Mouse (Mus musculus): ENCODE measurements around the gene Plekhb2. TPM values are rescaled to one million over a fixed set of nuclear protein-coding genes. Genes with fewer than 3 reads are reported as not detected.

The Plekhb2 gene
- polyA plus RNA-seq, 1 experiment from 2014 or later, result 27.9 TPM

- Histone ChIP-seq H3K9me3 (ENCODE audit: low read depth, low read length) (no peaks in the 10 kb centered on the region), H3K9ac (no peak overlapping the region), H3K27ac (ENCODE audit: low read depth) (no peak overlapping the region), H3K36me3 (ENCODE audit: insufficient read depth) (peaks cover 62% of the 10 kb centered on the region), H3K4me1 (ENCODE audit: insufficient read depth) (0 out of 2 replicates have a peak, but pooled peaks cover 1% of the 10 kb centered on the region), H3K4me2 (no peak overlapping the region), H3K27me3 (ENCODE audit: insufficient read depth, low read length) (no peaks in the 10 kb centered on the region), H3K4me3 (ENCODE audit: low read depth, low read length) (no peak overlapping the region)
- ATAC-seq (ENCODE audit: insufficient read depth) (no peak), DNase-seq (no peak)
- 69% methylated on average over 6 of the region's 6 CpGs for WGBS
- TF ChIP-seq CTCF (IDR thresholded peaks at IDR 0.05; ENCODE audit: low read depth), result no peak
These were observed 38.7 kb upstream of the Plekhb2 start for GRCm38 (mm10) chr1:34811035-34811434.

GRCm38 (mm10) chr1:34811581-34811980, 38.2 kb upstream of the Plekhb2 start:
- ATAC-seq (ENCODE audit: insufficient read depth) (0 out of 2 replicates have a peak, but pooled peaks have one; percentile 22), DNase-seq (no peak)
- 40% methylated on average over 6 of the region's 6 CpGs for WGBS
- H3K9ac ChIP-seq, result no peak overlapping the region
- no peaks in the 10 kb centered on the region for H3K27me3 ChIP-seq (ENCODE audit: insufficient read depth, low read length)
- no peak overlapping the region for H3K4me2 ChIP-seq
- H3K27ac ChIP-seq (ENCODE audit: low read depth), result no peak overlapping the region
- peaks cover 67% of the 10 kb centered on the region for H3K36me3 ChIP-seq (ENCODE audit: insufficient read depth)
- no peak for TF ChIP-seq CTCF (IDR thresholded peaks at IDR 0.05; ENCODE audit: low read depth)
- no peak overlapping the region for H3K4me3 ChIP-seq (ENCODE audit: low read depth, low read length)
- no peaks in the 10 kb centered on the region for H3K4me1 ChIP-seq (ENCODE audit: insufficient read depth)
- no peaks in the 10 kb centered on the region for H3K9me3 ChIP-seq (ENCODE audit: low read depth, low read length)

GRCm38 (mm10) chr1:34812407-34813247, 37.1 kb upstream of the Plekhb2 start:
- 0 out of 2 replicates have a peak, but pooled peaks have one; percentile 10 for TF ChIP-seq CTCF (IDR thresholded peaks at IDR 0.05; ENCODE audit: low read depth)

GRCm38 (mm10) chr1:34815843-34816242, 33.9 kb upstream of the Plekhb2 start:
- Histone ChIP-seq H3K27me3 (ENCODE audit: insufficient read depth, low read length) (no peaks in the 10 kb centered on the region), H3K9me3 (ENCODE audit: low read depth, low read length) (no peaks in the 10 kb centered on the region), H3K9ac (no peak overlapping the region), H3K4me1 (ENCODE audit: insufficient read depth) (no peaks in the 10 kb centered on the region), H3K4me3 (ENCODE audit: low read depth, low read length) (no peak overlapping the region), H3K27ac (ENCODE audit: low read depth) (no peak overlapping the region), H3K36me3 (ENCODE audit: insufficient read depth) (peaks cover 97% of the 10 kb centered on the region), H3K4me2 (no peak overlapping the region)
- no peak for ATAC-seq (ENCODE audit: insufficient read depth)
- DNase-seq, result no peak
- TF ChIP-seq CTCF (IDR thresholded peaks at IDR 0.05; ENCODE audit: low read depth), result no peak
- 73% methylated on average over 6 of the region's 6 CpGs for WGBS

More at GRCm38 (mm10) chr1:34812407-34813247, 37.1 kb upstream of the Plekhb2 start:
- Histone ChIP-seq H3K4me2 (no peak overlapping the region), H3K4me3 (ENCODE audit: low read depth, low read length) (no peak overlapping the region), H3K9ac (no peak overlapping the region), H3K27ac (ENCODE audit: low read depth) (no peak overlapping the region), H3K36me3 (ENCODE audit: insufficient read depth) (peaks cover 78% of the 10 kb centered on the region), H3K9me3 (ENCODE audit: low read depth, low read length) (no peaks in the 10 kb centered on the region), H3K27me3 (ENCODE audit: insufficient read depth, low read length) (no peaks in the 10 kb centered on the region), H3K4me1 (ENCODE audit: insufficient read depth) (no peaks in the 10 kb centered on the region)
- WGBS, result 90% methylated on average over 13 of the region's 13 CpGs
- ATAC-seq (ENCODE audit: insufficient read depth) (no peak), DNase-seq (no peak)

- no peak overlapping the region for H3K4me2 ChIP-seq
- no peak overlapping the region for H3K4me3 ChIP-seq (ENCODE audit: low read depth, low read length)
- DNase-seq, result peak; percentile 27
- H3K4me1 ChIP-seq (ENCODE audit: insufficient read depth), result no peaks in the 10 kb centered on the region
- 86% methylated on average over 6 of the region's 6 CpGs for WGBS
- H3K9ac ChIP-seq, result no peak overlapping the region
- H3K27me3 ChIP-seq (ENCODE audit: insufficient read depth, low read length), result no peaks in the 10 kb centered on the region
- peaks cover 95% of the 10 kb centered on the region for H3K36me3 ChIP-seq (ENCODE audit: insufficient read depth)
- H3K27ac ChIP-seq (ENCODE audit: low read depth), result no peak overlapping the region
- H3K9me3 ChIP-seq (ENCODE audit: low read depth, low read length), result no peaks in the 10 kb centered on the region
- TF ChIP-seq CTCF (IDR thresholded peaks at IDR 0.05; ENCODE audit: low read depth), result no peak
- ATAC-seq (ENCODE audit: insufficient read depth), result peak; percentile 23; the same call in 1 of the 2 replicates
These were observed 30.4 kb upstream of the Plekhb2 start for GRCm38 (mm10) chr1:34819225-34819910.

GRCm38 (mm10) chr1:34821411-34821810, 28.4 kb upstream of the Plekhb2 start:
- H3K9me3 ChIP-seq (ENCODE audit: low read depth, low read length), result no peaks in the 10 kb centered on the region
- no peaks in the 10 kb centered on the region for H3K4me1 ChIP-seq (ENCODE audit: insufficient read depth)
- H3K36me3 ChIP-seq (ENCODE audit: insufficient read depth), result peaks cover 95% of the 10 kb centered on the region
- no peak overlapping the region for H3K4me2 ChIP-seq
- TF ChIP-seq CTCF (IDR thresholded peaks at IDR 0.05; ENCODE audit: low read depth), result no peak
- DNase-seq (no peak), ATAC-seq (ENCODE audit: insufficient read depth) (no peak)
- H3K27ac ChIP-seq (ENCODE audit: low read depth), result no peak overlapping the region
- no peaks in the 10 kb centered on the region for H3K27me3 ChIP-seq (ENCODE audit: insufficient read depth, low read length)
- H3K9ac ChIP-seq, result no peak overlapping the region
- WGBS, result 97% methylated on average over 2 of the region's 2 CpGs
- no peak overlapping the region for H3K4me3 ChIP-seq (ENCODE audit: low read depth, low read length)

GRCm38 (mm10) chr1:34822003-34822402, 27.8 kb upstream of the Plekhb2 start:
- H3K36me3 ChIP-seq (ENCODE audit: insufficient read depth), result peaks cover 95% of the 10 kb centered on the region

More at GRCm38 (mm10) chr1:34822003-34822402, 27.8 kb upstream of the Plekhb2 start:
- Histone ChIP-seq H3K9me3 (ENCODE audit: low read depth, low read length) (no peaks in the 10 kb centered on the region), H3K9ac (no peak overlapping the region), H3K4me1 (ENCODE audit: insufficient read depth) (no peaks in the 10 kb centered on the region), H3K4me3 (ENCODE audit: low read depth, low read length) (no peak overlapping the region), H3K27ac (ENCODE audit: low read depth) (no peak overlapping the region), H3K4me2 (no peak overlapping the region), H3K27me3 (ENCODE audit: insufficient read depth, low read length) (no peaks in the 10 kb centered on the region)
- no peak for ATAC-seq (ENCODE audit: insufficient read depth)
- 87% methylated on average over 7 of the region's 7 CpGs for WGBS
- DNase-seq, result no peak
- no peak for TF ChIP-seq CTCF (IDR thresholded peaks at IDR 0.05; ENCODE audit: low read depth)
